Mouse (Mus musculus) CD4-positive, CD25-positive, alpha-beta regulatory T cell, adult 4 months (primary cell): ENCODE results near the gene Nudt13. TPM values are rescaled to one million over a fixed set of nuclear protein-coding genes. Genes with fewer than 3 reads are reported as not detected.
A peak's percentile ranks its signal among the peaks of the same experiment; 100 is the strongest.
"Not testable (repeated sequence)": the region's sequence is repeated elsewhere in the genome, so short reads cannot be mapped to it uniquely, and the experiment has no call there.

Experiments
- ATAC-seq: one replicate; pipeline ENCODE4 v1.8.0; 2017
- polyA plus RNA-seq, 2 experiments: library from polyadenylated mRNA; unstranded; fragments of 100-300 nt; shearing (Covaris generic); gene quantifications; one replicate each; pipeline ENCODE4 v1.2.1; 2017

The Nudt13 gene
- polyA plus RNA-seq = 10 to 100 TPM; 25.3 to 30.3 TPM

GRCm38 (mm10) chr14:20294117-20294892 is at the start of gene Nudt13:
Gene Nudt13 (plus strand): TSS chr14:20294697.
- peak; percentile 100 for ATAC-seq

- no peak for ATAC-seq
Observed at GRCm38 (mm10) chr14:20245318-20245717, 49.2 kb upstream of the Nudt13 start.

GRCm38 (mm10) chr14:20245861-20246260 is 48.6 kb upstream of the Nudt13 start:
- no peak for ATAC-seq

GRCm38 (mm10) chr14:20246811-20247266 is 47.7 kb upstream of the Nudt13 start:
- ATAC-seq = no peak

- no peak for ATAC-seq
Observed at GRCm38 (mm10) chr14:20248001-20248400, 46.5 kb upstream of the Nudt13 start.

- ATAC-seq = no peak
Observed at GRCm38 (mm10) chr14:20250237-20251171, 44.0 kb upstream of the Nudt13 start.

GRCm38 (mm10) chr14:20258185-20259113 is 36.0 kb upstream of the Nudt13 start:
- peak; percentile 80 for ATAC-seq

- ATAC-seq = no peak
Observed at GRCm38 (mm10) chr14:20262346-20262745, 32.2 kb upstream of the Nudt13 start.

- no peak for ATAC-seq
Observed at GRCm38 (mm10) chr14:20268421-20268820, 26.1 kb upstream of the Nudt13 start.

GRCm38 (mm10) chr14:20269082-20269809 is 25.3 kb upstream of the Nudt13 start, which contains the start of gene Kcnk16:
Gene Kcnk16 (minus strand): TSS chr14:20269199.
- no peak for ATAC-seq

GRCm38 (mm10) chr14:20291391-20291790 is 3.1 kb upstream of the Nudt13 start:
- ATAC-seq = no peak

- ATAC-seq = peak; percentile 22
Observed at GRCm38 (mm10) chr14:20294947-20295346, 450 bp downstream of the Nudt13 start.

GRCm38 (mm10) chr14:20297616-20298015 is 3.1 kb downstream of the Nudt13 start:
- no peak for ATAC-seq

GRCm38 (mm10) chr14:20298131-20298530 is 3.6 kb downstream of the Nudt13 start:
- no peak for ATAC-seq

GRCm38 (mm10) chr14:20305085-20305484 is 10.6 kb downstream of the Nudt13 start:
- not testable (repeated sequence) for ATAC-seq

- ATAC-seq = no peak
Observed at GRCm38 (mm10) chr14:20315137-20315536, 20.6 kb downstream of the Nudt13 start.

GRCm38 (mm10) chr14:20319420-20319819 is 24.9 kb downstream of the Nudt13 start:
- peak; percentile 53 for ATAC-seq

GRCm38 (mm10) chr14:20324196-20324595 is 29.7 kb downstream of the Nudt13 start:
- no peak for ATAC-seq

- no peak for ATAC-seq
Observed at GRCm38 (mm10) chr14:20328474-20328873, 34.0 kb downstream of the Nudt13 start.

- no peak for ATAC-seq
Observed at GRCm38 (mm10) chr14:20331316-20331715, 36.8 kb downstream of the Nudt13 start.

GRCm38 (mm10) chr14:20339415-20339814 is 44.9 kb downstream of the Nudt13 start:
- no peak for ATAC-seq
